Mouse (Mus musculus) neural tube, embryonic 15.5 days (tissue): ENCODE results near the gene Mia. TPM values are rescaled to one million over a fixed set of nuclear protein-coding genes. Genes with fewer than 3 reads are reported as not detected.
A peak's percentile ranks its signal among the peaks of the same experiment; 100 is the strongest.

Experiments
- ATAC-seq: fragments of 200-750 bp; cut with Nextera tagmentation; 2 replicates; pipeline ENCODE4 v1.8.0; 2017; ENCODE audit warnings: mild to moderate bottlenecking, moderate TSS enrichment, moderate library complexity; ENCODE audit not compliant: low FRiP score
- H3K27ac ChIP-seq: fragments of 300-500 bp; sonication (generic); replicated peaks from 2 replicates; pipeline ENCODE4 v1.5.1; 2015; ENCODE audit warnings: mild to moderate bottlenecking, inconsistent platforms
- H3K27me3 ChIP-seq: fragments of 300-500 bp; sonication (generic); replicated peaks from 2 replicates; pipeline ENCODE4 v1.6.1; 2015; ENCODE audit warnings: inconsistent platforms
- H3K36me3 ChIP-seq: fragments of 300-500 bp; sonication (generic); 2 replicates; pipeline ENCODE4 v1.6.1; 2015; ENCODE audit warnings: inconsistent platforms
- H3K4me1 ChIP-seq: fragments of 300-500 bp; sonication (generic); 2 replicates; pipeline ENCODE4 v1.6.1; 2015; ENCODE audit warnings: inconsistent platforms
- H3K4me2 ChIP-seq: fragments of 300-500 bp; sonication (generic); 2 replicates; pipeline ENCODE4 v1.6.1; 2015; ENCODE audit warnings: inconsistent platforms, mild to moderate bottlenecking, moderate library complexity
- H3K4me3 ChIP-seq: fragments of 300-500 bp; sonication (generic); replicated peaks from 2 replicates; pipeline ENCODE4 v1.5.1; 2015; ENCODE audit warnings: mild to moderate bottlenecking, inconsistent platforms
- H3K9ac ChIP-seq: fragments of 300-500 bp; sonication (generic); replicated peaks from 2 replicates; pipeline ENCODE4 v1.6.1; 2015; ENCODE audit warnings: mild to moderate bottlenecking, inconsistent platforms
- H3K9me3 ChIP-seq: fragments of 300-500 bp; sonication (generic); replicated peaks from 2 replicates; pipeline ENCODE4 v1.6.1; 2016; ENCODE audit warnings: inconsistent platforms
- WGBS: fragments of 180-500 bp; shearing (Covaris S2); methylation state at CpG from one replicate; pipeline ENCODE4 v1.1.7; 2015; ENCODE audit warnings: mixed read lengths; 5-methylcytosine and 5-hydroxymethylcytosine counted together
- polyA plus RNA-seq: library from polyadenylated mRNA; unstranded; fragments of >200 nt; fragmentation: Nextera tagmentation; extraction: Ambion mirVana; gene quantifications from 2 replicates; pipeline ENCODE4 v1.2.1, GENCODE M21; 2015

The Mia gene
- polyA plus RNA-seq, 1 experiment from 2014 or later: 28.6 TPM

- H3K36me3 ChIP-seq: peaks cover 58% of the 10 kb centered on the region
- no peak overlapping the region for H3K4me3 ChIP-seq
- H3K27ac ChIP-seq: no peak overlapping the region
- 95% methylated on average over 8 of the region's 8 CpGs for WGBS
- H3K9ac ChIP-seq: no peak overlapping the region
- H3K9me3 ChIP-seq: no peaks in the 10 kb centered on the region
- H3K4me2 ChIP-seq: no peak overlapping the region
- H3K27me3 ChIP-seq: no peaks in the 10 kb centered on the region
- ATAC-seq: no peak
- no peaks in the 10 kb centered on the region for H3K4me1 ChIP-seq
Observed at GRCm38 (mm10) chr7:27203730-27204449, 22.9 kb upstream of the Mia start.

GRCm38 (mm10) chr7:27198779-27199178 is 17.8 kb upstream of the Mia start:
- no peak overlapping the region for H3K9ac ChIP-seq
- H3K27ac ChIP-seq: no peak overlapping the region
- 97% methylated on average over 8 of the region's 8 CpGs for WGBS
- peaks cover 20% of the 10 kb centered on the region for H3K4me1 ChIP-seq
- H3K36me3 ChIP-seq: peaks cover 21% of the 10 kb centered on the region
- H3K27me3 ChIP-seq: no peaks in the 10 kb centered on the region
- no peak for ATAC-seq
- no peaks in the 10 kb centered on the region for H3K9me3 ChIP-seq
- no peak overlapping the region for H3K4me2 ChIP-seq
- no peak overlapping the region for H3K4me3 ChIP-seq

- H3K9ac ChIP-seq: no peak overlapping the region
- peaks cover 24% of the 10 kb centered on the region for H3K4me1 ChIP-seq
- no peak overlapping the region for H3K4me3 ChIP-seq
- H3K9me3 ChIP-seq: no peaks in the 10 kb centered on the region
- H3K36me3 ChIP-seq: peaks cover 19% of the 10 kb centered on the region
- no peak for ATAC-seq
- H3K27ac ChIP-seq: no peak overlapping the region
- H3K27me3 ChIP-seq: no peaks in the 10 kb centered on the region
- H3K4me2 ChIP-seq: no peak overlapping the region
Observed at GRCm38 (mm10) chr7:27198355-27198754, 17.4 kb upstream of the Mia start.

- Histone ChIP-seq H3K9me3 (no peaks in the 10 kb centered on the region), H3K9ac (no peak overlapping the region), H3K36me3 (peaks cover 19% of the 10 kb centered on the region), H3K27ac (no peak overlapping the region), H3K4me2 (no peak overlapping the region), H3K4me1 (peaks cover 32% of the 10 kb centered on the region), H3K4me3 (no peak overlapping the region), H3K27me3 (no peaks in the 10 kb centered on the region)
- 97% methylated on average over 8 of the region's 8 CpGs for WGBS
- ATAC-seq: no peak
Observed at GRCm38 (mm10) chr7:27197634-27198033, 16.7 kb upstream of the Mia start.

GRCm38 (mm10) chr7:27197136-27197535 is 16.2 kb upstream of the Mia start:
- peaks cover 19% of the 10 kb centered on the region for H3K36me3 ChIP-seq
- no peak overlapping the region for H3K4me2 ChIP-seq
- no peak overlapping the region for H3K9ac ChIP-seq
- H3K9me3 ChIP-seq: no peaks in the 10 kb centered on the region
- H3K27me3 ChIP-seq: no peaks in the 10 kb centered on the region
- no peak overlapping the region for H3K27ac ChIP-seq
- no peak for ATAC-seq
- no peak overlapping the region for H3K4me3 ChIP-seq
- peaks cover 34% of the 10 kb centered on the region for H3K4me1 ChIP-seq
- WGBS: 84% methylated on average over 3 of the region's 3 CpGs

GRCm38 (mm10) chr7:27195681-27196611 is 15.0 kb upstream of the Mia start, which contains the start of the genes BC024978 and Snrpa:
TSS of gene BC024978 (plus strand) at chr7:27195781.
TSS of gene Snrpa (minus strand) at chr7:27196271.
- H3K4me1 ChIP-seq: peaks cover 34% of the 10 kb centered on the region
- no peaks in the 10 kb centered on the region for H3K27me3 ChIP-seq
- ATAC-seq: peak; percentile 98
- WGBS: under 1% methylated on average over 64 of the region's 64 CpGs
- peak within 1 kb of the TSS; percentile 97 for H3K4me3 ChIP-seq
- peak within 1 kb of the TSS; percentile 99 for H3K27ac ChIP-seq
- H3K9me3 ChIP-seq: no peaks in the 10 kb centered on the region
- H3K36me3 ChIP-seq: peaks cover 28% of the 10 kb centered on the region
- H3K9ac ChIP-seq: peak within 1 kb of the TSS; percentile 91
- peak within 1 kb of the TSS; percentile 74 for H3K4me2 ChIP-seq

GRCm38 (mm10) chr7:27193731-27194130 is 12.8 kb upstream of the Mia start:
- Histone ChIP-seq H3K9ac (no peak overlapping the region), H3K27me3 (no peaks in the 10 kb centered on the region), H3K9me3 (no peaks in the 10 kb centered on the region), H3K36me3 (peaks cover 48% of the 10 kb centered on the region), H3K4me2 (peak overlapping the region; percentile 5), H3K27ac (no peak overlapping the region), H3K4me1 (peaks cover 34% of the 10 kb centered on the region), H3K4me3 (no peak overlapping the region)
- WGBS: 88% methylated on average over 4 of the region's 4 CpGs
- no peak for ATAC-seq

- Histone ChIP-seq H3K27ac (no peak overlapping the region), H3K9ac (no peak overlapping the region), H3K36me3 (peaks cover 60% of the 10 kb centered on the region), H3K9me3 (no peaks in the 10 kb centered on the region), H3K27me3 (no peaks in the 10 kb centered on the region), H3K4me3 (no peak overlapping the region), H3K4me2 (no peak overlapping the region), H3K4me1 (peaks cover 34% of the 10 kb centered on the region)
- WGBS: 98% methylated on average over 5 of the region's 5 CpGs
- no peak for ATAC-seq
Observed at GRCm38 (mm10) chr7:27192434-27192833, 11.5 kb upstream of the Mia start.

GRCm38 (mm10) chr7:27189271-27189931 is 8.4 kb upstream of the Mia start:
- no peak overlapping the region for H3K9ac ChIP-seq
- peaks cover 88% of the 10 kb centered on the region for H3K36me3 ChIP-seq
- peaks cover 20% of the 10 kb centered on the region for H3K4me1 ChIP-seq
- no peak overlapping the region for H3K4me3 ChIP-seq
- no peak overlapping the region for H3K4me2 ChIP-seq
- H3K9me3 ChIP-seq: no peaks in the 10 kb centered on the region
- no peak overlapping the region for H3K27ac ChIP-seq
- WGBS: 90% methylated on average over 10 of the region's 10 CpGs
- H3K27me3 ChIP-seq: no peaks in the 10 kb centered on the region
- ATAC-seq: no peak

- no peaks in the 10 kb centered on the region for H3K27me3 ChIP-seq
- no peak overlapping the region for H3K27ac ChIP-seq
- no peak overlapping the region for H3K4me3 ChIP-seq
- no peaks in the 10 kb centered on the region for H3K9me3 ChIP-seq
- 93% methylated on average over 5 of the region's 5 CpGs for WGBS
- peaks cover 73% of the 10 kb centered on the region for H3K36me3 ChIP-seq
- H3K4me1 ChIP-seq: no peaks in the 10 kb centered on the region
- no peak overlapping the region for H3K4me2 ChIP-seq
- H3K9ac ChIP-seq: no peak overlapping the region
- ATAC-seq: no peak
Observed at GRCm38 (mm10) chr7:27185986-27186385, 5.0 kb upstream of the Mia start.

- H3K4me1 ChIP-seq: 0 out of 2 replicates have a peak, but pooled peaks cover 2% of the 10 kb centered on the region
- H3K9ac ChIP-seq: no peak overlapping the region
- peaks cover 63% of the 10 kb centered on the region for H3K36me3 ChIP-seq
- no peaks in the 10 kb centered on the region for H3K27me3 ChIP-seq
- no peaks in the 10 kb centered on the region for H3K9me3 ChIP-seq
- H3K27ac ChIP-seq: no peak overlapping the region
- H3K4me3 ChIP-seq: no peak overlapping the region
- no peak overlapping the region for H3K4me2 ChIP-seq
- 72% methylated on average over 3 of the region's 3 CpGs for WGBS
- ATAC-seq: no peak
Observed at GRCm38 (mm10) chr7:27184964-27185363, 4.0 kb upstream of the Mia start.
